Mouse (Mus musculus) right cerebral cortex, postnatal 10 days (tissue): Measurements from ENCODE around the gene Kank4.
"Not testable (repeated sequence)": the region's sequence is repeated elsewhere in the genome, so short reads cannot be mapped to it uniquely, and the experiment has no call there.

Experiments used
- DNase-seq, 2 experiments: peaks; one replicate each; pipeline ENCODE4 v3.0.0; 2021; ENCODE audit warnings: low spot score in 2 of 2

Gene Kank4

GRCm38 (mm10) chr4:98817184-98817911 lies at the start of gene Kank4:
Gene Kank4, minus strand, starts transcription at chr4:98817537.
- DNase-seq: peak in 1 of 2 experiments; percentile 26

GRCm38 (mm10) chr4:98865386-98866237 lies 48.3 kb upstream of the Kank4 start:
- DNase-seq: peak; percentile 75 to 78

GRCm38 (mm10) chr4:98864546-98864945 lies 47.2 kb upstream of the Kank4 start:
- no peak for DNase-seq

- no peak for DNase-seq
Measured at GRCm38 (mm10) chr4:98864094-98864493, 46.8 kb upstream of the Kank4 start.

GRCm38 (mm10) chr4:98863451-98863850 lies 46.1 kb upstream of the Kank4 start:
- DNase-seq: no peak

GRCm38 (mm10) chr4:98858151-98858855 lies 41.0 kb upstream of the Kank4 start:
- DNase-seq: no peak

- no peak for DNase-seq
Measured at GRCm38 (mm10) chr4:98857037-98857648, 39.8 kb upstream of the Kank4 start.

GRCm38 (mm10) chr4:98853926-98854325 lies 36.6 kb upstream of the Kank4 start:
- no peak for DNase-seq

- DNase-seq: not testable (repeated sequence)
Measured at GRCm38 (mm10) chr4:98850485-98850884, 33.1 kb upstream of the Kank4 start.

GRCm38 (mm10) chr4:98847120-98847885 lies 30.0 kb upstream of the Kank4 start:
- no peak for DNase-seq

- no peak for DNase-seq
Measured at GRCm38 (mm10) chr4:98846396-98846795, 29.1 kb upstream of the Kank4 start.

GRCm38 (mm10) chr4:98845687-98846125 lies 28.4 kb upstream of the Kank4 start:
- peak; percentile 25 to 28 for DNase-seq

- DNase-seq: no peak
Measured at GRCm38 (mm10) chr4:98845201-98845600, 27.9 kb upstream of the Kank4 start.

GRCm38 (mm10) chr4:98843906-98844597 lies 26.7 kb upstream of the Kank4 start:
- no peak for DNase-seq

GRCm38 (mm10) chr4:98841251-98841650 lies 23.9 kb upstream of the Kank4 start:
- not testable (repeated sequence) for DNase-seq

GRCm38 (mm10) chr4:98840526-98840925 lies 23.2 kb upstream of the Kank4 start:
- no peak for DNase-seq

- DNase-seq: no peak
Measured at GRCm38 (mm10) chr4:98838913-98839312, 21.6 kb upstream of the Kank4 start.

- no peak for DNase-seq
Measured at GRCm38 (mm10) chr4:98837715-98838505, 20.6 kb upstream of the Kank4 start.

- no peak for DNase-seq
Measured at GRCm38 (mm10) chr4:98836519-98836918, 19.2 kb upstream of the Kank4 start.

- DNase-seq: no peak
Measured at GRCm38 (mm10) chr4:98834782-98835181, 17.4 kb upstream of the Kank4 start.
